Mouse (Mus musculus) mouse embryonic stem cell (cell line): Measurements from ENCODE around the gene E4f1.

Experiments
- in situ Hi-C, 2 experiments: fragments of 300-500 bp; cut with MboI; formaldehyde crosslinking; loops; 1 replicate in 1 of 2; 3 replicates in 1 of 2; pipeline ENCODE4 v1.14.3; 2019 to 2020; ENCODE audit warnings: low sequenced_read_pairs in 2 of 2, low pct_unique_long_range_greater_than_20kb in 1 of 2, mixed read lengths in 1 of 2; ENCODE audit not compliant: unreplicated experiment in 1 of 2

E4f1 gene

DNA sequence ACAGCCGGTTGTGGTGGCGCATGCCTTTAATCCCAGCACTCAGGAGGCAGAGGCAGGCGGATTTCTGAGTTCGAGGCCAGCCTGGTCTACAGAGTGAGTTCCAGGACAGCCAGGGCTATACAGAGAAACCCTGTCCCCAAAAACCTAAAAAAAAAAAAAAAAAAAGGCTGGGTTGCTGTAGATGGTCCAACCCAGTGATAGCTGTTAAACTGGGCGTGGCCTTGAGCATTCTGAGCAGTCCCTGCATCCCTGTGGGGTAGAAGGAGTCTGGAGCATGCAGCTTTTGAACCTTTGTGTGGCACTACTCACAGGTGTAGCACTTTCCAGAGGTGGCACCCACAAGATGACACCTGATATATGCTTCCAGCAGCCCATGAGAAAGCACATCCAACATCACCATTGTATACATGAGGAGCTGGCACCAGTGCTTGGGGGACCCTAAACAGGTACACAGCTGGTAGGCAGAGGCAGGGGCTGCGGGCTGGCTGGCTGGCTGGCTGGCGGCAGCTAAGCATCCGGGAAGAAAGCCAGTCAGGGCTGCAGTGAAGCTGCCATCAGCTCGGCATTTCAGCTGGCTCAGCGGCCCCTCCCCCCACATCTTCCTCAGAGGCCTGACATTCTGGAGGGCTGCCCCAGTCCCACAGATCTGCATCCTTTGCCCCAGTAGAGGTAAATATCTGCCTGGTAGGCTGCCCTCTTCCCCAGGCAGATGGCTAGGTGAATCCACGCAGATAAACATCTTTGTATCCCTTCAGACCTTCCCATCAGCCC lies 15.2 kb upstream of the E4f1 start:
- in situ Hi-C loops = no loop called here

DNA sequence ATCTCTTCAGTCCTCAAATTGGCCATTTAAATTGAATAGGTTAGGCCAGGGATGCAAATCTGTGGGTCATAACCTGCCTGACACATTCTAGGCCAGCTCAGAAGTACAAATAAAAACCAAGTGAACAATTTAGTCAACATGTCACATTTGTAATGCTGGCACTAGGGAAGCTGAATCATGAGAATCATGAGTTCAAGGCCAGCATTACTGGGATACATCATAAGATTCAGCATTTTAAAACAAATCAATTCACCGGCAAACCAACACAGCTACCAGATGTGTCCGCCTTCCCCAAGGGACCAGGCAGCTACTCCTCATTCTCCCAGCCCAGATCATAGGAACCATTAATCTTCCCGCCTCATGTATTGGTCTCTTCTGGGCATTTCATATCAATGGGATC lies 13.4 kb upstream of the E4f1 start:
- in situ Hi-C loops = loop anchor here in 1 of 2 experiments (5.0 kb wide), 1 partner anchor 49 kb away; the partner anchor contains the start of gene Rab26

DNA sequence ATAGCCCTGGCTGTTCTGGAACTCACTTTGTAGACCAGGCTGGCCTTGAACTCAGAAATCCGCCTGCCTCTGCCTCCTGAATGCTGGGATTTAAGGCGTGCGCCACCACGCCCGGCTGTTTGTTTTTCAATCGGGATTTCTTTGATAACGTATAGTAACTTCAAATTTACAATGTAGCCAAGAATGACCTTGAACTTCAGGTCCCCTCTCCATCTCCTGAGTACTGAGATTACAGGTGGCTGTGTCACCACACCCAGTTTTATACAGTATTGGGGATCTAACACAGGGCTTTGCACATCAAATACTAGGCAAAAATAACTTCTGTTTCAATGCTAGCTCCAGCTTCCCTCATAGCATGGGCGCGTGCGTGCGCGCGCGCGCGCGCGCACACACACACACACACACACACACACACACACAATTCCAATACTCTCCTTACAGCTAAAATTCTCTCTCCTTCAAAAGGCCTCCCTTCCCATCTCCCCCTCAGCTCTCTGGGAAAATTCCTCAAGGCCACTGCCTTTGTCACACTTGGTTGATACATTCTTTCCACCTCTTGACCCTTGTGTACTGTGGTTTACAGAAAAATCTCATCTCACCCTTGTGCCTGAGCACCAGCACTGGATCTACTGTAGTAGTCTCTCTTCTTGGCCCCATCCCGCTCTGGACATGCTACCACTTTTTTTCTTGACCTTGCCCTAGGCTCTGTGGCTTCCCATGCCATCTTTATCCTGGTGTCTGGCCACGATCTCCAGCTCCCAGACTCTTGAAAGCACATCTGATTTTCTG lies 11.1 kb upstream of the E4f1 start:
- in situ Hi-C loops = loop anchor here in 1 of 2 experiments (5.0 kb wide), 1 partner anchor 51 kb away; the partner anchor contains the start of gene Rab26

- in situ Hi-C loops = loop anchor here in 1 of 2 experiments (5.0 kb wide), 1 partner anchor 52 kb away; the partner anchor contains the start of gene Rab26
Measured at GRCm38 (mm10) chr17:24480201-24480826, 10.2 kb upstream of the E4f1 start.

- in situ Hi-C loops = no loop called here
Measured at GRCm38 (mm10) chr17:24479431-24479830, 9.3 kb upstream of the E4f1 start.

DNA sequence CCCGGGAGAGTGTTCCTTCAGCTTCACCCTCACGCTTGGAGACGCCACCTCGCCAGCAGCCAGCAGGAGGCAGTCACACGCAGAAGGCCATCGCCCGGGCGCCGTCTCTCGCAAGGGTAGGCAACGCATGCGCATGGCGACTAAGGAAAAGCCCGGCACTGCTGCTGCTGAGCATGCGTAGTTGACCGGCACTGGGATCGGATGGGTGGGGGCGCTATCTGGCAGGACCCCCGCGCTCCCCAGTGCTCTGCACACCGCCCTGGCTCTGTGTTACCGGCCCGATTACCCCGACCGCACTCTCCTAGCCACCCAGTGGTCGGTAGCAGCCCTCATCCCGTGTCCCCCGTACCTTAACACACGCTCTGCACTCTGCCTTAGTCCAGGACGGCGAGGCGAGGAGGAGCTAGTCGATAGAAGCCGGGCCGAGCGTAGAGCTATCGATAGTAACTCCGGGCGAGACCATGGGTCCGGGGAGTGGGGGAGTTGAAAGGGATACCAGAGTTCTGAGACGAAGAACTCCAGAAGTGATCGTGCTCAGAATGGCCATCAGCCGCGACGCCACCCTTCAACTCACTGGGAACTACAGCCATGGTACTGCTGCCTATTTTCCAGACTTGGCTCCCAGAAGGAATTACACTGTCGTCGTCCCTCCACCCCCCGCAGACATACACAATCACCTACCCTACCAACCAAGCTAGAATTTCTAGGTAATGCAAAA lies 8.7 kb upstream of the E4f1 start, which contains the start of gene Mlst8:
Gene Mlst8 (minus strand): TSS at position 416 of the 718 bp plus-strand sequence.
- in situ Hi-C loops = no loop called here

DNA sequence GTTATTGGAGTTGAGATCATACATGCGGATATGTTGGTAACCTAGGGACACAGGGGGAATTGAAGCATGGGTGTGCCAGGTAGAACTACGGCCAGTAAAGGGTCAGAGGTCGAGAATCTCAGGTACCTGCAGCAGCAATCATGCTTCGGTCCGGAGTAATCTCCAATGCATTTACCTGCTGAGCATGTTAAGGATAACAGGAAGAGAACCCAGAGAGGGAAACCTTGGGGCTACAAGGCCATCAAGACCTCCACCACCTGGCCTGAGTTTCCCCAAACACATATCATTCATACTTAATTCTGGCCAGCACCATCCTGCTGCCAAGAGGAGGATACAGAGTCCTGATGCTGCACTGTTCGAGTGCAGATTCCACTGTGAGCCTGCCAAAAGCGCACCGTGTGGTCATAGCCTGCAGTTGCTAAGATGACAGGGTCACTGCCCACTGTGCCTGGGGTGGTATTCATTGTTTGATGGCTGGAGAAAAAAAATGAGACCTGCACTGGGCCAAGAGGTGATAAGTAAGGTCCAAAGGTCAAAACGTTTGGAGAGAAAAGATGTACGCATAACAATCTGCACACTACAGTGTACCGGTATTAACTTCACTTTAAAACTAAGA lies 8.0 kb upstream of the E4f1 start:
- in situ Hi-C loops = no loop called here

DNA sequence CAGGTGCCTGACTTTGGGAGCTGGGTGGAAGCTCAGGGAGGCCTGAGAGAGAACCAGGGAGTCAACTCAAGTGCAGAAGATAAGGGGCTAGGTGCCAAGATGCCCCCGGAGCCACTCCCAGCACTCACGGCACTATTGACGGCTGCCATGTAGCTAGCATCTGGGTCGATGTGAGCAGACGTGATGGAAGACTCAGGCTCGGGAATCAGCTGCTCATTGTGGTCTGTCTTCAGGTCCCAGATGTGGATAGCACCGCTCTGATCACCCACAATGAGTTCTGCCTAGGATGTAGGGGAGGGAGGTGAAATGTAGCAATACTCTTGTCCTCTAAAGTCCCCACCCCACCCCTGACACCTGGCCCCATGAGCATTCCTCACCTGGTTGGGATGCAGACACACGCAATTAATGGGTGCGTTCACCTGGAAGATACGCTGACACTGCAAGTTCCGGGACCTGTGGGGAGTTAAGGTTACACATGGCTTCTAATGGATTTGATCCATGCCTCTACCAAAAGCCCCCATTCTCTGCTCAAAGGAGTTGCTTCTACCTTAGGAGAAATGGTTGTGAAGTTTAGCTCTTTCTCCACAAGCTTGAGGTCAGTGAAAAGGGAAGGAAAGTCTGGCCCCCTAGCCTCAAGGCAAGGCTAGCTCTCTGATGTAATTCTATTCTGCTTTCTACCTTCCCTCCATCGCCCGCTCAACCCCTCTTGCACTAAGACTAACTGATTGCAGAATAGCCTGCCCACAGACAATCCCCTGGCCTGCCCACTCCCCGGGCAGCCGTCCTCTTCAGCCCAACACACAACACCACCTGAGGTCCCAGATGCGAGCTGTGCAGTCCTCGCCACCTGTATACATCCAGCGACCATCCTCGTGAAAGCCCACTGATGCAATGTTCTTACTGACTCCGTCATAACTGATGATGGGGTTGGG lies 7.2 kb upstream of the E4f1 start:
- in situ Hi-C loops = no loop called here

- in situ Hi-C loops = no loop called here
Measured at GRCm38 (mm10) chr17:24476022-24476776, 6.1 kb upstream of the E4f1 start.

GRCm38 (mm10) chr17:24475586-24475985 lies 5.5 kb upstream of the E4f1 start:
- in situ Hi-C loops = no loop called here

GRCm38 (mm10) chr17:24474557-24474956 lies 4.4 kb upstream of the E4f1 start:
- in situ Hi-C loops = no loop called here

DNA sequence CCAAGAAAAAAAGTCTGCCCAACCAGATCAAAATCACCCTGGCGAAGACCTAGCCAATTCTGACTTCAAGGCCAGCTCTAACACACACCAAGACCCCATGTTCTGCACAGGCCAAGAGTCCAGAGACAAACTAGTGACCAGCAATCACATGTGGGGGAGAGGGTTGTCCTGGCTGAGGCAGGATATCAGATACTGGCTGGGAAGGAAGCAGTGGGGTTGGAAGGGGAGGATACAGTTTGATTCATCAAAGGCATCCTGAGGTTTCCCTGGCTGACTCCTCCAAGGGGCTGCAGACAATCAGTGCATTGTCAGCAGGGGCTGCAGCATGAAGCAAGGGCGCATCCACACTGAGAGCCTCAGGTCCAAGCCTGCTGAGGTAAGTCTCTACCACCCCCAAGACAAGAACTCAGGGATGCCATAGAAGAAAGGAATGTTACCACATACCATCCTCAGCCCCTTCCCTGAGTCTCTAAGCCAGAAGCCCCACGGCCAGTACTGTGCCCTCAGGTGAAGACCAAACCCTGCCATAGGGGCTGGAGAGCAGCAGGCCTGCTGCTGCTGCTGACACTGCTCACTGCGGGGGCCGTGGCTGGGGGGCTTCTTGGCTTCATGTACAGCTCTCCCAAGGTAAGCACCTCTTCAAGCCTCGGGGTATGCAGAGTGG lies 3.6 kb upstream of the E4f1 start, which contains the start of gene Bricd5:
Gene Bricd5 (plus strand): TSS at position 273 of the 664 bp plus-strand sequence.
- in situ Hi-C loops = no loop called here

DNA sequence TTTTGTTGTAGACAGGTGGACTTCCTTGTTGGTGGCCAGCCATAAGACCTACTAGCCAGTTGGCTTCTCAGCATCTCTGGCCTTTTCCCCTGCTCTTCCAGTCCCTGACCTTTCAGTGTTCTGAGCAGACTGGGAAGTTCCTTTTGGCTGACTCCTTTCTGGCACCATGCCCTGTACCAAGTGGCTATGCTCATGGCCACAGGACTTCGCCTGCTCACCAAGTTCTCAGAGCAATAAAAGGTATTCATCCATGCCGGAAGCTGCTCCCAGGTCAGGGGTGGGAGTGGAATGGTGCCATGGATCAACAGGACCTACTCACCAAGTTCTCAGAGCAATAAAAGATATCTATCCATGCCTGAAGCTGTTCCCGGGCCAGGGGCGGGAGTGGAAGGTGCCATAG lies 2.4 kb upstream of the E4f1 start:
- in situ Hi-C loops = no loop called here

DNA sequence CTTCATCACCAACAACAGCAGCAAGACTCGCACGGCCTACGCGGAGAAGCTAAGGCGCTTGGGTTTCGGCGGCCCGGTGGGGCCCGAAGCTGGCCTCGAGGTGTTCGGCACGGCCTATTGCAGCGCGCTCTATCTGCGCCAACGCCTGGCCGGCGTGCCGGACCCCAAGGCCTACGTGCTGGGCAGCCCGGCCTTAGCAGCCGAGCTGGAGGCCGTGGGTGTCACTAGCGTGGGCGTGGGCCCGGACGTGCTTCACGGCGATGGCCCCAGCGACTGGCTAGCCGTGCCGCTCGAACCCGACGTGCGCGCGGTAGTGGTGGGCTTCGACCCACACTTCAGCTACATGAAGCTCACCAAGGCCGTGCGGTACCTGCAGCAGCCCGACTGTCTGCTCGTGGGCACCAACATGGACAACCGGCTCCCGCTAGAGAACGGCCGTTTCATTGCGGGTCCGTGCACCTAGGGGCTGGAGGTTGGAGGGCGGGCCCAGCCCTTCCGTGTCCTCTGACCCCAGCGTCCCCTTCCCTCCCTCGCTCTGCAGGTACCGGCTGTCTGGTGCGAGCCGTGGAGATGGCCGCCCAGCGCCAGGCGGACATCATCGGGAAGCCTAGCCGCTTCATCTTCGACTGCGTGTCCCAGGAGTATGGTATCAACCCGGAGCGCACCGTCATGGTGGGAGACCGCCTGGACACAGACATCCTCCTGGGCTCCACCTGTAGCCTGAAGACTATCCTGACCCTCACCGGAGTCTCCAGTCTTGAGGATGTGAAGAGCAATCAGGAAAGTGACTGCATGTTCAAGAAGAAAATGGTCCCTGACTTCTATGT lies 801 bp upstream of the E4f1 start:
- in situ Hi-C loops = no loop called here

GRCm38 (mm10) chr17:24469336-24469909 lies 690 bp downstream of the E4f1 start:
- in situ Hi-C loops = no loop called here
